Mouse (Mus musculus): ENCODE results near the gene Manbal.

DNA sequence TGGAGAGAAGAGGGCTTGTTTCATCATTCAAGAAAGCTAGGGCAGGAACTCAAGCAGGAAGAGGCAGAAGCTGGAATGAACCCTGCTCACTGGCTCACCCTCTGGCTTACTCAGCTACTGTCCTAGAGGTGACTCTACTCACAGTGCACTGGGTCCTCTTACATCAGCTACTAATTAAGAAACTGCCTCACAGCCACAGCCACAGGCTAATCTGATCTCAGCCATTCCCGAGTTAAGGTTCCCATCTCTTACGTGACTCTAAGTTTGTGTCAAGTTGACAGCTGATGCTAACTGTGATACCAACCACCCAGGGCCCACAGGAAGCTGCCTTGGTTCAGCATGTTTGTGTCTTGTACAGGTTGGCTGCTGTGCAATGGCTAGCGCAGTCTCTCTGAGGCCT, 4.4 kb upstream of the Manbal start:
- TF ChIP-seq CTCF (IDR thresholded peaks at IDR 0.05; ENCODE audit: borderline replicate concordance, control insufficient read depth, extremely low read depth, insufficient read depth, low read length, poor library complexity) (no peak), POLR2A (IDR thresholded peaks at IDR 0.05; ENCODE audit: control insufficient read depth, extremely low read depth, insufficient read depth, low read length, poor library complexity) (no peak)

All from thymus, adult 2 months (tissue).